Mouse (Mus musculus): ENCODE data around the gene Amdhd1. TPM values are rescaled to one million over a fixed set of nuclear protein-coding genes. Genes with fewer than 3 reads are reported as not detected.

Gene Amdhd1
- total RNA-seq, 2 experiments from 2014 or later: 1.1 to 1.9 TPM

GRCm38 (mm10) chr10:93540431-93541210 is 788 bp upstream of the Amdhd1 start, which contains the start of gene Ccdc38:
Ccdc38 (plus strand) TSS chr10:93540632.
- DNase-seq (ENCODE audit: low spot score in 2 of 2): no peak

- no peak for DNase-seq (ENCODE audit: low spot score in 2 of 2)
Observed at GRCm38 (mm10) chr10:93538818-93539217, 1.0 kb downstream of the Amdhd1 start.

- no peak for DNase-seq (ENCODE audit: low spot score in 2 of 2)
Observed at GRCm38 (mm10) chr10:93538287-93538686, 1.5 kb downstream of the Amdhd1 start.

- no peak for DNase-seq (ENCODE audit: low spot score in 2 of 2)
Observed at GRCm38 (mm10) chr10:93525329-93525728, 14.5 kb downstream of the Amdhd1 start.

GRCm38 (mm10) chr10:93520994-93521393 is 18.8 kb downstream of the Amdhd1 start:
- DNase-seq (ENCODE audit: low spot score in 2 of 2): no peak

- DNase-seq (ENCODE audit: low spot score in 2 of 2): no peak
Observed at GRCm38 (mm10) chr10:93519756-93520155, 20.1 kb downstream of the Amdhd1 start.

- no peak for DNase-seq (ENCODE audit: low spot score in 2 of 2)
Observed at GRCm38 (mm10) chr10:93519159-93519558, 20.7 kb downstream of the Amdhd1 start.

GRCm38 (mm10) chr10:93518620-93519019 is 21.2 kb downstream of the Amdhd1 start:
- DNase-seq (ENCODE audit: low spot score in 2 of 2): no peak

GRCm38 (mm10) chr10:93518186-93518585 is 21.6 kb downstream of the Amdhd1 start:
- no peak for DNase-seq (ENCODE audit: low spot score in 2 of 2)

GRCm38 (mm10) chr10:93517754-93518153 is 22.1 kb downstream of the Amdhd1 start:
- no peak for DNase-seq (ENCODE audit: low spot score in 2 of 2)

- no peak for DNase-seq (ENCODE audit: low spot score in 2 of 2)
Observed at GRCm38 (mm10) chr10:93515927-93516326, 23.9 kb downstream of the Amdhd1 start.

GRCm38 (mm10) chr10:93515419-93515818 is 24.4 kb downstream of the Amdhd1 start:
- DNase-seq (ENCODE audit: low spot score in 2 of 2): no peak

GRCm38 (mm10) chr10:93509532-93510153 is 30.2 kb downstream of the Amdhd1 start:
- no peak for DNase-seq (ENCODE audit: low spot score in 2 of 2)

GRCm38 (mm10) chr10:93508383-93508970 is 31.4 kb downstream of the Amdhd1 start:
- no peak for DNase-seq (ENCODE audit: low spot score in 2 of 2)

- no peak for DNase-seq (ENCODE audit: low spot score in 2 of 2)
Observed at GRCm38 (mm10) chr10:93501346-93501745, 38.5 kb downstream of the Amdhd1 start.

GRCm38 (mm10) chr10:93500864-93501263 is 39.0 kb downstream of the Amdhd1 start:
- no peak for DNase-seq (ENCODE audit: low spot score in 2 of 2)

GRCm38 (mm10) chr10:93490451-93490850 is 49.4 kb downstream of the Amdhd1 start:
- DNase-seq (ENCODE audit: low spot score in 2 of 2): no peak

- no peak for DNase-seq (ENCODE audit: low spot score in 2 of 2)
Observed at GRCm38 (mm10) chr10:93488828-93489226, 51.0 kb downstream of the Amdhd1 start.

- DNase-seq (ENCODE audit: low spot score in 2 of 2): no peak
Observed at GRCm38 (mm10) chr10:93488066-93488827, 51.6 kb downstream of the Amdhd1 start, which contains the start of gene Hal. Hal (plus strand) TSS chr10:93488768.

GRCm38 (mm10) chr10:93486622-93487021 is 53.2 kb downstream of the Amdhd1 start:
- peak; percentile 32 to 47 for DNase-seq (ENCODE audit: low spot score in 2 of 2)

- DNase-seq (ENCODE audit: low spot score in 2 of 2): peak in 1 of 2 experiments; percentile 26
Observed at GRCm38 (mm10) chr10:93485055-93485691, 54.7 kb downstream of the Amdhd1 start.
